Mouse (Mus musculus): ENCODE data around the gene Akr1c18. TPM values are rescaled to one million over a fixed set of nuclear protein-coding genes. Genes with fewer than 3 reads are reported as not detected.

The Akr1c18 gene
- polyA plus RNA-seq, 1 experiment from 2014 or later, result 38.3 TPM

DNA sequence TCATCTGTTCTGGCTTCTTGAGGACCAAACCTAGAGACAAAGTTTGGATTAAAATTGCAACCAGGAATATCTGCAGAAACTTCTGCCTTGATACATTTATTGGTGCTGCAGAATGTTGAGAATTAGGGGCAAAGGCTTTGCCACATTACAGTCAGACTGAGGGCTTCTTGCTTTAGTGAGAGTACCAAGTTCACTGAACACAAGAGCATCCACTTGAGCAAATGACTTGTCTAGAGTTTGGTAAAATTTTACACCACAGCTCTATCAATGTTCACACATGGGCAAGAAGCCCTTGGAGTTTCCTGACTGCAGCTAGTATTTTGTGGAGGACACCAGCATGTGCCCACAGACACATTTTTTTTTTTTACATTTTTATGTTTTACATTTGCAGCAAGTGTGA is 47.7 kb downstream of the Akr1c18 start:
- DNase-seq (ENCODE audit: low spot score), result no peak

DNA sequence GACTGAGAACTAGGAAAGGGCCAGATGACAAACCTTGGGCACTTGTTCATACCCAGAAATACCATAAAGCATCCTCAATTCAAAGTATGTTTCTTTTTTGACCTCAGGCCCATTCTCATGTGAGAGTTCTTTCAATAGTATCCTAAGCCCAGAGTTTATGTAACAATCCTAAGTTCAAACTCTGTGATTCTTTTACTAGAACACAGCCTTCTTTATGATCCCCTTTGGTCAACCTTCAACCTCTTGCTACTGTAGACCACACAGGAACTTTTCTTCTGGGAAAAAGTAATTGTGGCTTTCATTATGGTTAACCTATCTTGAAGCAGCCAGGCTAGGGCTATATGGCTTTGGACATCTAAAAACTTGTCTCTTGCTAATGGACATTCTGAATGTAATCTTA is 48.8 kb downstream of the Akr1c18 start:
- DNase-seq (ENCODE audit: low spot score), result no peak

Other genes with a start within 250 kb of the Akr1c18 start
- 41.6 and 44.1 TPM in 2 replicates for gene Net1, start 232.4 kb downstream of the Akr1c18 start, polyA plus RNA-seq (2015; fragmentation: Nextera tagmentation; extraction: Ambion mirVana)
- gene Tubal3, start 232.4 kb downstream of the Akr1c18 start, polyA plus RNA-seq (2015; fragmentation: Nextera tagmentation; extraction: Ambion mirVana), result not detected in 2 replicates
- 0.09 and 0.12 TPM in 2 replicates for gene Ucn3, start 205.3 kb downstream of the Akr1c18 start, polyA plus RNA-seq (2015; fragmentation: Nextera tagmentation; extraction: Ambion mirVana)
- 1.1 and 1.6 TPM in 2 replicates for gene Akr1c14, start 101.6 kb downstream of the Akr1c18 start, polyA plus RNA-seq (2015; fragmentation: Nextera tagmentation; extraction: Ambion mirVana)
- 125 and 129 TPM in 2 replicates for gene Akr1c13, start 40.5 kb upstream of the Akr1c18 start, polyA plus RNA-seq (2015; fragmentation: Nextera tagmentation; extraction: Ambion mirVana)
- gene Akr1c19, start 78.0 kb upstream of the Akr1c18 start, polyA plus RNA-seq (2015; fragmentation: Nextera tagmentation; extraction: Ambion mirVana), result 1.1 and 1.9 TPM in 2 replicates
- gene Akr1c12, start 128.8 kb upstream of the Akr1c18 start, polyA plus RNA-seq (2015; fragmentation: Nextera tagmentation; extraction: Ambion mirVana), result 17.4 and 18.1 TPM in 2 replicates

Data from thymus, postnatal 0 days (tissue).